Mouse (Mus musculus) NIH3T3 (cell line): ENCODE results near the gene Btbd35f5.
"Not testable (repeated sequence)": the region's sequence is repeated elsewhere in the genome, so short reads cannot be mapped to it uniquely, and the experiment has no call there.

Experiments
- DNase-seq: peaks from one replicate; pipeline ENCODE4 v3.0.0-alpha.2; 2012; ENCODE audit warnings: low read depth

Btbd35f5 gene

GRCm38 (mm10) chrX:32973597-32973996 lies at the start of gene Btbd35f5:
Gene Btbd35f5, plus strand, starts transcription at chrX:32973897.
- DNase-seq, result not testable (repeated sequence)

- DNase-seq, result not testable (repeated sequence)
Observed at GRCm38 (mm10) chrX:32941468-32941867, 32.2 kb upstream of the Btbd35f5 start, which contains the start of gene Gm21789. Gene Gm21789, plus strand, starts transcription at chrX:32941768.
